Mouse (Mus musculus) lung, postnatal 0 days (tissue): Measurements from ENCODE around the gene Vps16.

ENCODE experiments used
- CTCF ChIP-seq: IDR thresholded peaks from 2 replicates; pipeline ENCODE4 v1.5.1; 2016; ENCODE audit warnings: antibody characterized with exemption, mild to moderate bottlenecking
- EP300 ChIP-seq: IDR thresholded peaks from 2 replicates; pipeline ENCODE4 v1.6.1; 2016; ENCODE audit warnings: antibody characterized with exemption, mild to moderate bottlenecking, control low read depth

- TF ChIP-seq CTCF (no peak), EP300 (no peak)
Observed at GRCm38 (mm10) chr2:130469366-130469765, 45.2 kb downstream of the Vps16 start.
